Mouse (Mus musculus) intestine, embryonic 15.5 days (tissue): ENCODE measurements around the gene Bpgm. TPM values are rescaled to one million over a fixed set of nuclear protein-coding genes. Genes with fewer than 3 reads are reported as not detected.

Experiments
- ATAC-seq: fragments of 200-750 bp; cut with Nextera tagmentation; 2 replicates; pipeline ENCODE4 v1.8.0; 2017; ENCODE audit warnings: moderate TSS enrichment, moderate library complexity
- H3K27ac ChIP-seq: fragments of 300-500 bp; sonication (generic); 2 replicates; pipeline ENCODE4 v1.5.1; 2015; ENCODE audit warnings: mild to moderate bottlenecking, inconsistent platforms
- H3K27me3 ChIP-seq: fragments of 300-500 bp; sonication (generic); replicated peaks from 2 replicates; pipeline ENCODE4 v1.6.1; 2015; ENCODE audit warnings: inconsistent platforms
- H3K36me3 ChIP-seq: fragments of 300-500 bp; sonication (generic); 2 replicates; pipeline ENCODE4 v1.6.1; 2015; ENCODE audit warnings: inconsistent platforms
- H3K4me1 ChIP-seq: fragments of 300-500 bp; sonication (generic); replicated peaks from 2 replicates; pipeline ENCODE4 v1.6.1; 2015; ENCODE audit warnings: inconsistent platforms
- H3K4me2 ChIP-seq: fragments of 300-500 bp; sonication (generic); replicated peaks from 2 replicates; pipeline ENCODE4 v1.6.1; 2015; ENCODE audit warnings: mild to moderate bottlenecking, inconsistent platforms
- H3K4me3 ChIP-seq: fragments of 300-500 bp; sonication (generic); replicated peaks from 2 replicates; pipeline ENCODE4 v1.5.1; 2015; ENCODE audit warnings: inconsistent platforms
- H3K9ac ChIP-seq: fragments of 300-500 bp; sonication (generic); 2 replicates; pipeline ENCODE4 v1.6.1; 2015; ENCODE audit warnings: inconsistent platforms
- H3K9me3 ChIP-seq: fragments of 300-500 bp; sonication (generic); 2 replicates; pipeline ENCODE4 v1.6.1; 2016; ENCODE audit warnings: inconsistent platforms
- whole genome bisulfite sequencing: fragments of 180-500 bp; shearing (Covaris S2); methylation state at CpG from one replicate; pipeline ENCODE4 v1.1.7; 2015; 5-methylcytosine and 5-hydroxymethylcytosine counted together
- polyA plus RNA-seq: library from polyadenylated mRNA; unstranded; fragments of >200 nt; fragmentation: Nextera tagmentation; extraction: Ambion mirVana; gene quantifications from 2 replicates; pipeline ENCODE4 v1.2.1, GENCODE M21; 2015

The Bpgm gene
- 40.4 and 49.7 TPM in 2 replicates for polyA plus RNA-seq

GRCm38 (mm10) chr6:34475974-34476794 lies at the start of gene Bpgm:
TSS of gene Bpgm (plus strand) at chr6:34476207.
- ATAC-seq = peak; percentile 98
- H3K4me3 ChIP-seq = peak within 1 kb of the TSS; percentile 62
- 0 out of 2 replicates have a peak within 1 kb of the TSS, but pooled peaks have one; percentile 40 for H3K27ac ChIP-seq
- H3K9ac ChIP-seq = peak within 1 kb of the TSS; percentile 62
- H3K9me3 ChIP-seq = no peaks in the 10 kb centered on the region
- no peaks in the 10 kb centered on the region for H3K27me3 ChIP-seq
- no peaks in the 10 kb centered on the region for H3K36me3 ChIP-seq
- H3K4me1 ChIP-seq = peaks cover 19% of the 10 kb centered on the region
- under 1% methylated on average over 35 of the region's 35 CpGs for WGBS
- H3K4me2 ChIP-seq = peak within 1 kb of the TSS; percentile 79

GRCm38 (mm10) chr6:34439006-34439405 lies 37.0 kb upstream of the Bpgm start:
- Histone ChIP-seq H3K4me2 (no peak overlapping the region), H3K36me3 (no peaks in the 10 kb centered on the region), H3K9ac (no peak overlapping the region), H3K27me3 (no peaks in the 10 kb centered on the region), H3K4me3 (no peak overlapping the region), H3K27ac (no peak overlapping the region), H3K9me3 (no peaks in the 10 kb centered on the region), H3K4me1 (no peaks in the 10 kb centered on the region)
- ATAC-seq = no peak
- WGBS = 78% methylated on average over 2 of the region's 2 CpGs

DNA sequence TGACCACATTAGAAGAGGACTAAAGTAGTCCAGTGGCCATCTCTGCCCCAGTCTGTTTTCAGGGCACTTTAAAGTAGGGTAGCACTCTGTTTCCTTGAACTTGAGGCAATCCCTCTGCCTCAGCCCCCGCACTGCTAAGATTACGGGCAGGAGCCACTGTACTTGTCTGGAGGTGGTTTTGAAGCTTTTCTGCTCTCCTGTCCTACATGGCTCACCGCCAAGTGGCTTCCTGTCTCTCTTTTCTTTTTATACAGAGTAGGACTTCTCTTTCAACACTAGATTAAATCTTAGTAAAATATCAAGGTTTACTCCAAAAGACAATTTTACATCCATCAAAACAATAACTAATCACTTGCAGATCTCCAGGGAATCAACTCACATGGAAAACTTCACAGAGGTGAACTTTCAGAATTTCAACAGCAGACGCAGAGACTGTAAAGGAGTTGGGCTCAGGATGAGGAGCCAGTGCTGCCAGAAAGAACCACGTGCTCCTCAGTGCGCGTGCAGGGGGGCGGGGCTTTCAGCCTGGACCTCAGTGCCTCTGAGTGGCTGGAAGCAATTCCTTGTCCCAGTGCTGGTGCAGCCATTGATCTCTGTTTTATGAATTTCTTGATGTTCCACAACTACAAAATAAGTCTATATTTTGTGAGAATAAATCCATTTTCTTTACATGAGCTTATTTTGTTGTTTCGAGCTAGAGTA lies 34.3 kb upstream of the Bpgm start:
- no peak overlapping the region for H3K4me2 ChIP-seq
- H3K9ac ChIP-seq = no peak overlapping the region
- no peaks in the 10 kb centered on the region for H3K36me3 ChIP-seq
- no peaks in the 10 kb centered on the region for H3K9me3 ChIP-seq
- no peak overlapping the region for H3K4me3 ChIP-seq
- ATAC-seq = no peak
- 63% methylated on average over 9 of the region's 9 CpGs for WGBS
- H3K27me3 ChIP-seq = no peaks in the 10 kb centered on the region
- H3K27ac ChIP-seq = no peak overlapping the region
- H3K4me1 ChIP-seq = no peaks in the 10 kb centered on the region

- Histone ChIP-seq H3K36me3 (no peaks in the 10 kb centered on the region), H3K4me2 (no peak overlapping the region), H3K9ac (no peak overlapping the region), H3K27me3 (no peaks in the 10 kb centered on the region), H3K9me3 (no peaks in the 10 kb centered on the region), H3K4me1 (no peaks in the 10 kb centered on the region), H3K27ac (no peak overlapping the region), H3K4me3 (no peak overlapping the region)
- no peak for ATAC-seq
- WGBS = 68% methylated on average over 2 of the region's 2 CpGs
Observed at GRCm38 (mm10) chr6:34443791-34444190, 32.2 kb upstream of the Bpgm start.

- no peaks in the 10 kb centered on the region for H3K9me3 ChIP-seq
- no peaks in the 10 kb centered on the region for H3K27me3 ChIP-seq
- H3K9ac ChIP-seq = no peak overlapping the region
- ATAC-seq = 0 out of 2 replicates have a peak, but pooled peaks have one; percentile 61
- 4% methylated on average over 2 of the region's 2 CpGs for WGBS
- H3K36me3 ChIP-seq = no peaks in the 10 kb centered on the region
- H3K4me2 ChIP-seq = no peak overlapping the region
- no peak overlapping the region for H3K27ac ChIP-seq
- no peak overlapping the region for H3K4me3 ChIP-seq
- H3K4me1 ChIP-seq = no peaks in the 10 kb centered on the region
Observed at GRCm38 (mm10) chr6:34447961-34448360, 28.0 kb upstream of the Bpgm start.

- no peak for ATAC-seq
- Histone ChIP-seq H3K4me3 (no peak overlapping the region), H3K9ac (no peak overlapping the region), H3K27me3 (no peaks in the 10 kb centered on the region), H3K27ac (no peak overlapping the region), H3K4me1 (no peaks in the 10 kb centered on the region), H3K9me3 (no peaks in the 10 kb centered on the region), H3K36me3 (no peaks in the 10 kb centered on the region), H3K4me2 (no peak overlapping the region)
- WGBS = 78% methylated on average over 1 of the region's 1 CpGs
Observed at GRCm38 (mm10) chr6:34448696-34449095, 27.3 kb upstream of the Bpgm start.

DNA sequence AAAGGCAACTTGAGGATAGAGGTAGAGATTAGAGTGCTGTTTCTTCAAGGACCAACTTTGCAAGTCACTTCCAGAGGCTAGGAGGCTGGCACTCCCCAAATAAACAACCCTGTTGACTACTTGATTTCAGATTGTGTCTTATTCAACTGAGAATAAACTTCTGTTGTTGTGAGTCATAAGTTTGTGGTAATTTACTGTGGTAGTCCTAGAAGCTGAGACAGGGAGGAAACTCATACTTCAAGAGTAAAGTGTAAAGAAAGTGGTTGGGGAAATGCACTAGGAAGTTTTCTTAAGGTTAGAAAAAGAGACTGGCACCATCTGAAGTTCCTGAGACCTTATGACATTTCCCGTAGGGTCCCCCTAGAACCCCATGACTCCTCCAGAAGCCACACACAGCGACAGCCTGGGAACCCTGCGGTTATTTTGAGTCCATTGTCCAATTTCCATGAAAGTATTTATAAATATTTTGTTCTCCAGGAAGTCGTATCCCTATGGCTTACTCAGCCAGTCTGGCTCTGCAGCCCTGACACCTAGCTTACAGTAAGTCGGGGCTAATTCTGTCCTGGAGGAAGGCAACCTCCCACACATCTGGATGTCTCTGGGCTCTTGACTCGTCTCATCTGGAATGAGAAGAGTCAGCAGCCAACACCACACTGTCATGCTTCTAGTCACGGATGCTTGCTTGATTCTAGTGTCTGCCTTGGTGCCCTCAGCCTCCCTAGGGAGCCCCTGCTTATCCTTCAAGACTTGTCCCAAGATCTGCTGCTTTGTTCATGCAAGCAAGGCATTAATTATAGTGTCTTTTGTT lies 22.8 kb upstream of the Bpgm start:
- no peak overlapping the region for H3K4me3 ChIP-seq
- no peaks in the 10 kb centered on the region for H3K4me1 ChIP-seq
- WGBS = 34% methylated on average over 7 of the region's 7 CpGs
- H3K4me2 ChIP-seq = no peak overlapping the region
- H3K36me3 ChIP-seq = no peaks in the 10 kb centered on the region
- H3K27me3 ChIP-seq = no peaks in the 10 kb centered on the region
- no peak overlapping the region for H3K27ac ChIP-seq
- H3K9ac ChIP-seq = no peak overlapping the region
- H3K9me3 ChIP-seq = no peaks in the 10 kb centered on the region
- no peak for ATAC-seq

DNA sequence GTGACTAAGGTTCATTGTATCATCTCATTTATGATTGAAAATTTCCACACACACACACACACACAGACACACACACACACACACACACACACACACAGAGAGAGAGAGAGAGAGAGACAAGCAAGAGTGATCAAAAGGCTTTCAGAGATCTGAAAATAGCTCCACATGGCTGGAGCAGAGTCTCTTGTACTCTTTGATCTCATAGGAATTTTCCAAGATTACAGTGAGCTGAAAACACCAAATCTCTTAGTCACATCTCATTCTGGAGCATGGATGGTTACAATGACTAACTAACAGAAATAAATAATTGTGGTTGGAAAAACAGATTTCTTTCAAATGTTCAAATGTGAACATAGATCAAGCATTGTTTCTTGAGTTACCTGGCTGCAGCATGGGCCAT lies 16.6 kb upstream of the Bpgm start:
- Histone ChIP-seq H3K9me3 (no peaks in the 10 kb centered on the region), H3K4me3 (no peak overlapping the region), H3K9ac (no peak overlapping the region), H3K4me1 (no peaks in the 10 kb centered on the region), H3K27me3 (no peaks in the 10 kb centered on the region), H3K27ac (no peak overlapping the region), H3K36me3 (no peaks in the 10 kb centered on the region), H3K4me2 (no peak overlapping the region)
- no peak for ATAC-seq

DNA sequence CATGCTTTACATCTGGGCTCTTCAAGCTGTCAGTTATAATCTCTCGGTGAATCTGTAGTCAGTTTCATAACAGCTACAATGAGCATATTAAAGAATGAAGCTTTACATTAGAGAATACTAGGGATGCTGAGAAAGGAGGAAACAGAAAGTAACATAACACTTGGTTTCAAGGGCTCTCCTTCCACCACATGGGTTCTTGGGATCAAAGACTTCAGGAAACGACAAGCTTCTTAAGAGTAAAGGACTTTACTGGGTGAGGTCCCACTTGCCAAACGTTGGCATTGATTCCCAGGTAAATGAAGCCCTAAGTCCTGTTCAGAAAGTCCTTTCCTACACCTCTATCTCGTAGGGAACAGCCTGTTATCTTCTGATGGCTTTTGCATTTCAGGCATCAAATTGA lies 15.4 kb upstream of the Bpgm start:
- H3K4me1 ChIP-seq = no peaks in the 10 kb centered on the region
- H3K9me3 ChIP-seq = no peaks in the 10 kb centered on the region
- H3K9ac ChIP-seq = no peak overlapping the region
- WGBS = 49% methylated on average over 4 of the region's 4 CpGs
- H3K4me3 ChIP-seq = no peak overlapping the region
- no peak overlapping the region for H3K27ac ChIP-seq
- no peaks in the 10 kb centered on the region for H3K27me3 ChIP-seq
- no peak overlapping the region for H3K4me2 ChIP-seq
- no peak for ATAC-seq
- no peaks in the 10 kb centered on the region for H3K36me3 ChIP-seq

- no peak for ATAC-seq
- no peaks in the 10 kb centered on the region for H3K27me3 ChIP-seq
- H3K9me3 ChIP-seq = no peaks in the 10 kb centered on the region
- H3K9ac ChIP-seq = no peak overlapping the region
- H3K4me1 ChIP-seq = no peaks in the 10 kb centered on the region
- H3K36me3 ChIP-seq = no peaks in the 10 kb centered on the region
- H3K4me2 ChIP-seq = no peak overlapping the region
- H3K27ac ChIP-seq = no peak overlapping the region
- no peak overlapping the region for H3K4me3 ChIP-seq
- WGBS = 89% methylated on average over 4 of the region's 4 CpGs
Observed at GRCm38 (mm10) chr6:34463582-34463981, 12.4 kb upstream of the Bpgm start.

DNA sequence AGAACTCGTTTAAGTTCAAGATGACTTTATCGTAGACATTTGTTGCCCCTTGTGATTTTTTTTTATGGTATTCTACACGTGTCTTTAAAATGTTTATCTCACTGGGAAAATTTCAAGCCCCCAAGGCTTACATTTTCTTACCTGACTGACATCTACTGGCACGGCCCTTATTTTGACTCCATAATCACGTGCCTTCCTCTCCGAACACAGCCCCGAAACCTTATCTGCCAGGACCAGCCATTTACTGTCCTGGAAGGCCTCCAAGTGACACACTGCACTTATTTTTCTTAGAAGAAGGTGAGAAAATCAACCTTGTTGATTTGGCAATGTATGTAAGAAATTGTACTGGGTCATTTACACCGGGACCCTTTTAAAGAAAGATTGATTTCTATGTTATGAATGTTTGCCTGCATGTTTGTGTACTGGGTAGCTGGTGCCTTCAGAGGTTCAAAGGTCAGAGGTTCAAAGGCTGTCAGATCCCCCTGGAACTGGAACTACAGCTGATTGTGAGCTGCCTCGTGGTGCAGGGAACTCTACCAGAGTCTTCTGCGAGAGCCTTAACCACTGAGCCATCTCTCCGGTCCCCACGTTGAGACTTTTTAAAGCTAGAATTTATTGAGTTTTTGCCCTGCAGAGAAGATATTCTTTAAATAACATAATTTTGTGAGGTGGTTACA lies 4.4 kb upstream of the Bpgm start:
- Histone ChIP-seq H3K4me1 (no peaks in the 10 kb centered on the region), H3K9ac (no peak overlapping the region), H3K4me2 (no peak overlapping the region), H3K27ac (no peak overlapping the region), H3K4me3 (no peak overlapping the region), H3K9me3 (no peaks in the 10 kb centered on the region), H3K36me3 (no peaks in the 10 kb centered on the region), H3K27me3 (no peaks in the 10 kb centered on the region)
- ATAC-seq = no peak
- 72% methylated on average over 12 of the region's 12 CpGs for WGBS

DNA sequence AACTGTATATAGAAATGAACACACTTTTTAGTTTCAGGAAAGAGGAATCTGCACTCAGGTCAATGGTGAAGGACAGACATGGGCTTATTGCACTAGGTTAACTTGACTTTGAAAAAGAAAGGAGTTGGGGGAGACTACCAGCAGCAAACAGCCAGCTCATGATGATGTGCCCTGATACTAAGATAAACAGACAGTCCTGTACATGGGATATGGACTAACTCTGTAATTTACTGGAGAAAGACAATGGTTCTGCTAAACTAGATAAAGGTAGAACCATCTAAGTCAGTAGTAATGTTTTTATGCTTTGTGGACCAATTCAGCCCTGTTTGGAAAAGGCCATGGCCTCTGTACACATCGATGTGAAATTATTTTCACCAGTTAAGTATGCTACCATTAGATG lies 2.7 kb upstream of the Bpgm start:
- Histone ChIP-seq H3K36me3 (no peaks in the 10 kb centered on the region), H3K27me3 (no peaks in the 10 kb centered on the region), H3K4me1 (peaks cover 4% of the 10 kb centered on the region; the same call in 1 of the 2 replicates), H3K9me3 (no peaks in the 10 kb centered on the region), H3K9ac (no peak overlapping the region), H3K4me2 (no peak overlapping the region), H3K4me3 (no peak overlapping the region), H3K27ac (no peak overlapping the region)
- ATAC-seq = no peak
- WGBS = 95% methylated on average over 1 of the region's 1 CpGs
